Mouse (Mus musculus): ENCODE results near the gene Esyt1.
"Not testable (repeated sequence)": the region's sequence is repeated elsewhere in the genome, so short reads cannot be mapped to it uniquely, and the experiment has no call there.

Esyt1 gene

GRCm38 (mm10) chr10:128508260-128508659 is 17.4 kb downstream of the Esyt1 start:
- ATAC-seq (ENCODE audit: insufficient number of reproducible peaks, low FRiP score, low TSS enrichment), result no peak

- ATAC-seq (ENCODE audit: insufficient number of reproducible peaks, low FRiP score, low TSS enrichment), result no peak
Measured at GRCm38 (mm10) chr10:128505974-128506373, 19.7 kb downstream of the Esyt1 start.

GRCm38 (mm10) chr10:128505371-128505667 is 20.4 kb downstream of the Esyt1 start:
- not testable (repeated sequence) for ATAC-seq (ENCODE audit: insufficient number of reproducible peaks, low FRiP score, low TSS enrichment)

- ATAC-seq (ENCODE audit: insufficient number of reproducible peaks, low FRiP score, low TSS enrichment), result no peak
Measured at GRCm38 (mm10) chr10:128504641-128505370, 20.9 kb downstream of the Esyt1 start.

- no peak for ATAC-seq (ENCODE audit: insufficient number of reproducible peaks, low FRiP score, low TSS enrichment)
Measured at GRCm38 (mm10) chr10:128504012-128504411, 21.7 kb downstream of the Esyt1 start.

- ATAC-seq (ENCODE audit: insufficient number of reproducible peaks, low FRiP score, low TSS enrichment), result no peak
Measured at GRCm38 (mm10) chr10:128503532-128503931, 22.1 kb downstream of the Esyt1 start.

GRCm38 (mm10) chr10:128502341-128502740 is 23.3 kb downstream of the Esyt1 start:
- ATAC-seq (ENCODE audit: insufficient number of reproducible peaks, low FRiP score, low TSS enrichment), result no peak

- ATAC-seq (ENCODE audit: insufficient number of reproducible peaks, low FRiP score, low TSS enrichment), result 0 out of 2 replicates have a peak, but pooled peaks have one; percentile 21
Measured at GRCm38 (mm10) chr10:128499116-128499671, 26.5 kb downstream of the Esyt1 start.

GRCm38 (mm10) chr10:128498590-128498989 is 27.1 kb downstream of the Esyt1 start, which contains the start of gene Myl6b:
TSS of gene Myl6b (minus strand) at chr10:128498685.
- ATAC-seq (ENCODE audit: insufficient number of reproducible peaks, low FRiP score, low TSS enrichment), result peak; percentile 81

- ATAC-seq (ENCODE audit: insufficient number of reproducible peaks, low FRiP score, low TSS enrichment), result no peak
Measured at GRCm38 (mm10) chr10:128497134-128497737, 28.4 kb downstream of the Esyt1 start.

GRCm38 (mm10) chr10:128496509-128497077 is 29.1 kb downstream of the Esyt1 start:
- ATAC-seq (ENCODE audit: insufficient number of reproducible peaks, low FRiP score, low TSS enrichment), result no peak

GRCm38 (mm10) chr10:128495903-128496302 is 29.8 kb downstream of the Esyt1 start:
- no peak for ATAC-seq (ENCODE audit: insufficient number of reproducible peaks, low FRiP score, low TSS enrichment)

GRCm38 (mm10) chr10:128495270-128495669 is 30.4 kb downstream of the Esyt1 start:
- no peak for ATAC-seq (ENCODE audit: insufficient number of reproducible peaks, low FRiP score, low TSS enrichment)

GRCm38 (mm10) chr10:128494667-128495245 is 30.9 kb downstream of the Esyt1 start:
- ATAC-seq (ENCODE audit: insufficient number of reproducible peaks, low FRiP score, low TSS enrichment), result no peak

GRCm38 (mm10) chr10:128493695-128494666 is 31.7 kb downstream of the Esyt1 start, which contains the start of gene Myl6:
TSS of gene Myl6 (minus strand) at chr10:128494145.
- ATAC-seq (ENCODE audit: insufficient number of reproducible peaks, low FRiP score, low TSS enrichment), result peak; percentile 71

GRCm38 (mm10) chr10:128493319-128493694 is 32.4 kb downstream of the Esyt1 start:
- ATAC-seq (ENCODE audit: insufficient number of reproducible peaks, low FRiP score, low TSS enrichment), result peak; percentile 29

- no peak for ATAC-seq (ENCODE audit: insufficient number of reproducible peaks, low FRiP score, low TSS enrichment)
Measured at GRCm38 (mm10) chr10:128492633-128493311, 32.9 kb downstream of the Esyt1 start.

- ATAC-seq (ENCODE audit: insufficient number of reproducible peaks, low FRiP score, low TSS enrichment), result not testable (repeated sequence)
Measured at GRCm38 (mm10) chr10:128492051-128492450, 33.6 kb downstream of the Esyt1 start.

- no peak for ATAC-seq (ENCODE audit: insufficient number of reproducible peaks, low FRiP score, low TSS enrichment)
Measured at GRCm38 (mm10) chr10:128491495-128491894, 34.2 kb downstream of the Esyt1 start.
